Mouse (Mus musculus): ENCODE measurements at regions not wholly inside any gene's neighbourhood (a gene's known extent, or its start where the extent isn't known, plus 50 kb on each side); places are given as distances from the start of the nearest gene placed in this dataset.

DNA sequence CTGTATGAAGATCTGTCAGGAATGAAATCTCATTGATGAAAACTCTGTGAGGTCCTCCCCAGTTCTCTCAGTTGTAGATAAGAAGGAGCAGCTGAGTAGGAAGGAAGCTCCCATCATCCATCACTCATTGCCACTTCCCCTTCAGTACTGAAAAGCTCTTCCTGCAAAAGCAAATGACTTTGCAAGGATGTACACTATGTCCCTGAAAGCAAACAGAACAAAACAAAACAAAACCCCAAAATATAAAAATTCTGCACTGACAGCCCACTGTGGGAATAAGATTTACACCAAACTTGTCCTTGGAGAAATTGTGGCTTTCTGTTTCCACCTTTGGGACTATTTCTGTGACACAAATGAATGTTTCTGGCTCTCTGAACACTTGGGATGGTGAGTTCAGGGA, 59.8 kb upstream of the Il15 start:
- H3K4me3 ChIP-seq (ENCODE audit: low read depth, low read length), result no peak overlapping the region
- no peaks in the 10 kb centered on the region for H3K27me3 ChIP-seq (ENCODE audit: control insufficient read depth, insufficient read depth, low read length)
- no peaks in the 10 kb centered on the region for H3K36me3 ChIP-seq (ENCODE audit: control insufficient read depth, insufficient read depth, low read length)
- ATAC-seq (replicated peaks; ENCODE audit: low FRiP score), result no peak
- no peaks in the 10 kb centered on the region for H3K9me3 ChIP-seq (ENCODE audit: control insufficient read depth, low read length)
- H3K9ac ChIP-seq (ENCODE audit: low read length), result no peak overlapping the region
- no peak overlapping the region for H3K27ac ChIP-seq (ENCODE audit: low read depth, low read length)
- H3K4me1 ChIP-seq (replicated peaks; ENCODE audit: control insufficient read depth, insufficient read depth, low read length), result no peaks in the 10 kb centered on the region
- H3K4me2 ChIP-seq (ENCODE audit: low read depth, low read length, severe bottlenecking), result no peak overlapping the region
- no peak for DNase-seq (ENCODE audit: low spot score)

DNA sequence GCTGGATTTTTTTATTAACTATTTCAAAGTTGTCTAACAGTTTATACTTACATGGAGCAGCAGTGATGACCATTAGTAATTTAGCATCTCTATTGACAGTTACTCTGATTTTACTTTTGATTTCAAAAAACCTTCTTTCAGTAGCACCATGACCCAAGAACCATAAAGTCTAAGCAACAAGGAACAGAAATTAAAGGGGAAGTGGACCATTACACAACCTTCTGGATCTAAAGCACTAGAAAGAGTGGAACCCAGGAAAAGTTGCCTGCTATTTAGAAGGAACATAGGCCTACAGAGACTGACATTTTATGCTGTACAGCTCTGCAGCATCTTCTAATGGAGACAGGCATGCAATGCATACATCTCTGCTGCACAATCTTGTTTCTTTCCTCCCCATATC, 56.0 kb upstream of the Il15 start:
- Histone ChIP-seq H3K27me3 (ENCODE audit: control insufficient read depth, insufficient read depth, low read length) (no peaks in the 10 kb centered on the region), H3K4me3 (ENCODE audit: low read depth, low read length) (no peak overlapping the region), H3K36me3 (ENCODE audit: control insufficient read depth, insufficient read depth, low read length) (no peaks in the 10 kb centered on the region), H3K4me2 (ENCODE audit: low read depth, low read length, severe bottlenecking) (no peak overlapping the region), H3K4me1 (replicated peaks; ENCODE audit: control insufficient read depth, insufficient read depth, low read length) (no peaks in the 10 kb centered on the region), H3K9me3 (ENCODE audit: control insufficient read depth, low read length) (no peaks in the 10 kb centered on the region), H3K9ac (ENCODE audit: low read length) (no peak overlapping the region), H3K27ac (ENCODE audit: low read depth, low read length) (no peak overlapping the region)
- ATAC-seq (replicated peaks; ENCODE audit: low FRiP score) (no peak), DNase-seq (ENCODE audit: low spot score) (no peak)

DNA sequence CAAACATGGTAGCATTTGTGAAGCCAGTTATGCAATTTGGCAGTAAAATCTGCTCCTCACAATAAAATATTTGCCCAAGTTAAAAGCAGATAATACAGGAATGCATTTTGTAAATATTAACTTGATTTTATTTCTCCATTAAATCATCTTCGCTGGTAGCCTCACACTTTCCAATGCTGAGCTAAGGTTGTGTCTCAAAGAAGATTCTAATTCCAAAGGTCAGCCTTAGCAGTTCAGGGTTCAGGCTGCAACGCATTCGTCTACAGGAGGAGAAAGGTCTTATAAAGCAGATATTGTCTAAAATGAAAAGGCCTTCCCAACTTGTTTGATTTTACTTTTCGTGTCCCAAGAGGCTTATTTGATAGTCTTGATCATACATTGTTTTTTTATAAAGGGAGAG, 51.0 kb upstream of the Il15 start:
- no peak overlapping the region for H3K27ac ChIP-seq (ENCODE audit: low read depth, low read length)
- H3K27me3 ChIP-seq (ENCODE audit: control insufficient read depth, insufficient read depth, low read length), result no peaks in the 10 kb centered on the region
- WGBS, result 80% methylated on average over 4 of the region's 4 CpGs
- no peak overlapping the region for H3K4me2 ChIP-seq (ENCODE audit: low read depth, low read length, severe bottlenecking)
- no peak overlapping the region for H3K9ac ChIP-seq (ENCODE audit: low read length)
- no peak for DNase-seq (ENCODE audit: low spot score)
- ATAC-seq (replicated peaks; ENCODE audit: low FRiP score), result no peak
- H3K9me3 ChIP-seq (ENCODE audit: control insufficient read depth, low read length), result no peaks in the 10 kb centered on the region
- H3K4me1 ChIP-seq (replicated peaks; ENCODE audit: control insufficient read depth, insufficient read depth, low read length), result no peaks in the 10 kb centered on the region
- H3K4me3 ChIP-seq (ENCODE audit: low read depth, low read length), result no peak overlapping the region
- no peaks in the 10 kb centered on the region for H3K36me3 ChIP-seq (ENCODE audit: control insufficient read depth, insufficient read depth, low read length)
